Mouse (Mus musculus) limb, embryonic 15.5 days (tissue): ENCODE measurements around the gene Naa35. TPM values are rescaled to one million over a fixed set of nuclear protein-coding genes. Genes with fewer than 3 reads are reported as not detected.
"Not testable (repeated sequence)": the region's sequence is repeated elsewhere in the genome, so short reads cannot be mapped to it uniquely, and the experiment has no call there.

Source experiments
- ATAC-seq: fragments of 200-750 bp; cut with Nextera tagmentation; 2 replicates; pipeline ENCODE4 v1.8.0; 2017; ENCODE audit warnings: low read depth, moderate TSS enrichment; ENCODE audit not compliant: insufficient number of reproducible peaks, low FRiP score, low TSS enrichment
- H3K27ac ChIP-seq: fragments of 300-500 bp; sonication (generic); 2 replicates; pipeline ENCODE4 v1.5.1; 2015; ENCODE audit warnings: moderate library complexity, mild to moderate bottlenecking, inconsistent platforms
- H3K27me3 ChIP-seq: fragments of 300-500 bp; sonication (generic); 2 replicates; pipeline ENCODE4 v1.6.1; 2015; ENCODE audit warnings: inconsistent platforms
- H3K36me3 ChIP-seq: fragments of 300-500 bp; sonication (generic); 2 replicates; pipeline ENCODE4 v1.6.1; 2015; ENCODE audit warnings: inconsistent platforms
- H3K4me1 ChIP-seq: fragments of 300-500 bp; sonication (generic); 2 replicates; pipeline ENCODE4 v1.6.1; 2015; ENCODE audit warnings: inconsistent platforms
- H3K4me2 ChIP-seq: fragments of 300-500 bp; sonication (generic); 2 replicates; pipeline ENCODE4 v1.6.1; 2015; ENCODE audit warnings: mild to moderate bottlenecking, inconsistent platforms
- H3K4me3 ChIP-seq: fragments of 300-500 bp; sonication (generic); 2 replicates; pipeline ENCODE4 v1.5.1; 2015; ENCODE audit warnings: mild to moderate bottlenecking, inconsistent platforms
- H3K9ac ChIP-seq: fragments of 300-500 bp; sonication (generic); 2 replicates; pipeline ENCODE4 v1.6.1; 2015; ENCODE audit warnings: inconsistent platforms
- H3K9me3 ChIP-seq: fragments of 300-500 bp; sonication (generic); 2 replicates; pipeline ENCODE4 v1.6.1; 2016; ENCODE audit warnings: inconsistent platforms
- WGBS: fragments of 180-500 bp; shearing (Covaris S2); methylation state at CpG from one replicate; pipeline ENCODE4 v1.1.7; 2015; 5-methylcytosine and 5-hydroxymethylcytosine counted together
- polyA plus RNA-seq: library from polyadenylated mRNA; unstranded; fragments of >200 nt; fragmentation: Nextera tagmentation; extraction: Ambion mirVana; gene quantifications from 2 replicates; pipeline ENCODE4 v1.2.1, GENCODE M21; 2015

Naa35 gene
- polyA plus RNA-seq, 1 experiment from 2014 or later = 80.9 TPM

DNA sequence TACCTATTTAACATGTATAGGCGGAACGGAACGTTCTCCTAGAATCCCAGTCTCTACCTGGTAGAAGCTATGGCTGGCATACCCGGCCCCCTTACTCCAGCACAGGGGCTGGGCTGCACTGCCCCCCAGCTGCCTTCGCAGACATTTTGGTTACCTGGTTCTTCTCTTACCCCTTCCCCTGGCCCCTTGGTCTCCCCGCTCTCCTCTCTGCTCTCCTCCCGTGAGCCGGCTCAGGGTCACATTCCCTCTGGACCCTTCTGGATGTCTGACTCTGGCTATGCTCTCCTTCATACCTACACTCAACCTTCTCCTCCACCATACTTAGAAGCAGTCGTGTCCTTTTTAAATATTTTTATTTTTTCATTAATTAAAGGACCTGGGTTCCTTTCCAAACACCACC is 578 bp upstream of the Naa35 start:
- H3K4me2 ChIP-seq = peak overlapping the region; percentile 89
- ATAC-seq = 0 out of 2 replicates have a peak, but pooled peaks have one; percentile 22
- peaks cover 25% of the 10 kb centered on the region for H3K4me1 ChIP-seq
- H3K36me3 ChIP-seq = peaks cover 23% of the 10 kb centered on the region
- peak overlapping the region; percentile 73 for H3K27ac ChIP-seq
- WGBS = 2% methylated on average over 9 of the region's 9 CpGs
- H3K4me3 ChIP-seq = peak overlapping the region; percentile 92
- no peaks in the 10 kb centered on the region for H3K27me3 ChIP-seq
- H3K9me3 ChIP-seq = no peaks in the 10 kb centered on the region
- peak overlapping the region; percentile 44 for H3K9ac ChIP-seq

- H3K9ac ChIP-seq = peak overlapping the region; percentile 87
- under 1% methylated on average over 27 of the region's 28 CpGs for WGBS
- peaks cover 33% of the 10 kb centered on the region for H3K36me3 ChIP-seq
- no peaks in the 10 kb centered on the region for H3K27me3 ChIP-seq
- H3K4me2 ChIP-seq = peak overlapping the region; percentile 89
- H3K9me3 ChIP-seq = no peaks in the 10 kb centered on the region
- H3K4me1 ChIP-seq = peaks cover 25% of the 10 kb centered on the region
- H3K4me3 ChIP-seq = peak overlapping the region; percentile 92
- H3K27ac ChIP-seq = peak overlapping the region; percentile 78
- ATAC-seq = no peak
Observed at GRCm38 (mm10) chr13:59585648-59586005, 568 bp downstream of the Naa35 start.

GRCm38 (mm10) chr13:59587201-59587600 is 2.1 kb downstream of the Naa35 start:
- peaks cover 25% of the 10 kb centered on the region for H3K4me1 ChIP-seq
- H3K9me3 ChIP-seq = no peaks in the 10 kb centered on the region
- H3K27me3 ChIP-seq = no peaks in the 10 kb centered on the region
- ATAC-seq = no peak
- whole genome bisulfite sequencing = 94% methylated on average over 2 of the region's 2 CpGs
- H3K4me3 ChIP-seq = no peak overlapping the region
- peaks cover 48% of the 10 kb centered on the region for H3K36me3 ChIP-seq
- H3K4me2 ChIP-seq = no peak overlapping the region
- no peak overlapping the region for H3K9ac ChIP-seq
- no peak overlapping the region for H3K27ac ChIP-seq

DNA sequence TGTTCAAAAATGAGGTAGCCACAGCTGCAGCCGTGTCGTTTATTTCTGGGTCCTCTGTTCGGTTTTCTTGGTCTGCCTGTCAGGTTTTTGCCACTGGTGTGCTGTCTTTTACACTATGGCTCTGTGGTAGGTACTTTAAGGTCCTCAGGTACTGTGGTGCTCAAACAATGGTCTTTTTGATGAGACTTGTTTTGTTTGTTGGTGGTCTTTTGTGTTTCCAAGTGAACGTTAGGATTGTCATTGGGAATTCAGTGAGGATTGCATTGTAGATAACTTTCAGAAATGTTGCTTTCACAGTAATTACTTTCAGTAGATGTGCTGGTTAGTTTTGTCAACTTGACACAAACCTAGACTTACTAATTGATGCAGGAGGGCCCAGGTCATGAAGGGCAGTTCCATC is 4.6 kb downstream of the Naa35 start:
- H3K9me3 ChIP-seq = no peaks in the 10 kb centered on the region
- no peak overlapping the region for H3K4me2 ChIP-seq
- 90% methylated on average over 4 of the region's 4 CpGs for WGBS
- H3K9ac ChIP-seq = no peak overlapping the region
- H3K4me1 ChIP-seq = peaks cover 21% of the 10 kb centered on the region
- H3K27me3 ChIP-seq = no peaks in the 10 kb centered on the region
- H3K4me3 ChIP-seq = no peak overlapping the region
- ATAC-seq = no peak
- H3K27ac ChIP-seq = no peak overlapping the region
- peaks cover 70% of the 10 kb centered on the region for H3K36me3 ChIP-seq

DNA sequence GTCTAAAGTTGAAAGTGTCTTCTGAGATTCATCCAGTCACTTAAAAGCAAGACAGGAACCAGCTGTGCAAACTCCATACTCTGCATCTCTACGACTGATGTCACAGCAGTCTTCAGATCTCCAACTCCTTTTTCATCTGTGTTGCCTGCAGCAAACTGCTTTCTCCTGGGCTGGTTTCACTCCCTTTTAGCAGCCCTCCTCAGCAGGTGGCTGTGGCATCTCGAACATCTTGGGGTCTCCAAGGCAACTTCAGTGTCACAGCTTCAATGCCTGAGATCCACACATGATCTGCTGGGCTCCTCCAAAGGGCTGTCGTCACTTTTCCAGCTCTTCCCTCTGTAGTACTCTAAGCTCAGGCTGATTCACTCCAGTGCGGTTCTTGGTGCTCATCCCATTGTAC is 5.6 kb downstream of the Naa35 start:
- H3K9ac ChIP-seq = no peak overlapping the region
- H3K27me3 ChIP-seq = no peaks in the 10 kb centered on the region
- no peak overlapping the region for H3K4me2 ChIP-seq
- 91% methylated on average over 4 of the region's 4 CpGs for WGBS
- no peak overlapping the region for H3K27ac ChIP-seq
- H3K9me3 ChIP-seq = no peaks in the 10 kb centered on the region
- H3K36me3 ChIP-seq = peaks cover 74% of the 10 kb centered on the region
- no peak overlapping the region for H3K4me3 ChIP-seq
- peaks cover 20% of the 10 kb centered on the region for H3K4me1 ChIP-seq
- no peak for ATAC-seq

- H3K4me1 ChIP-seq, H3K27me3 ChIP-seq, H3K4me2 ChIP-seq, H3K9ac ChIP-seq, ATAC-seq, H3K9me3 ChIP-seq, H3K4me3 ChIP-seq, H3K27ac ChIP-seq: not testable (repeated sequence)
- peaks cover 85% of the 10 kb centered on the region for H3K36me3 ChIP-seq
- WGBS = 93% methylated on average over 3 of the region's 3 CpGs
Observed at GRCm38 (mm10) chr13:59592058-59592457, 7.0 kb downstream of the Naa35 start.

DNA sequence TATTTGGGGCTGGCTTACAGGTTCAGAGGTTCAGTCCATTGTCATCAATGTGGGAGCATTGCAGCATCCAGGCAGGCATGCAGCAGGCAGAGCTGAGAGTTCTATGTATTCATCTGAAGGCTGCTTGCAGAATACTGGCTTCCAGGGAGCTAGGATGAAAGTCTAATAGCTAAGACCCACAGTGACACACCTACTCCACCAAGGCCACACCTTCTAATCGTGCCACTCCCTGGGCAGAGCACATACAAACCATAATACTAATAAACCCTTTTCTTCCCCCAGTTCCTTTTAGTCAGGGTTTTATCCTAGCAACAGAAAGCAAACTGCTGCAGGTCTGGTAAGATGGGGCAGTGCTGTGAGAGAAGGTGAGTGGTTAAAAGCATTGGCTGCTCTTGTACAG is 7.6 kb downstream of the Naa35 start:
- WGBS = 85% methylated on average over 1 of the region's 1 CpGs
- no peak overlapping the region for H3K9ac ChIP-seq
- H3K9me3 ChIP-seq = no peaks in the 10 kb centered on the region
- no peaks in the 10 kb centered on the region for H3K27me3 ChIP-seq
- no peak overlapping the region for H3K4me3 ChIP-seq
- no peak overlapping the region for H3K27ac ChIP-seq
- H3K4me1 ChIP-seq = peaks cover 3% of the 10 kb centered on the region; the same call in 1 of the 2 replicates
- no peak for ATAC-seq
- peaks cover 81% of the 10 kb centered on the region for H3K36me3 ChIP-seq
- H3K4me2 ChIP-seq = no peak overlapping the region

- no peaks in the 10 kb centered on the region for H3K9me3 ChIP-seq
- H3K27ac ChIP-seq = no peak overlapping the region
- no peak for ATAC-seq
- WGBS = 94% methylated on average over 5 of the region's 5 CpGs
- H3K4me3 ChIP-seq = no peak overlapping the region
- H3K27me3 ChIP-seq = no peaks in the 10 kb centered on the region
- H3K4me1 ChIP-seq = no peaks in the 10 kb centered on the region
- no peak overlapping the region for H3K9ac ChIP-seq
- H3K4me2 ChIP-seq = no peak overlapping the region
- peaks cover 70% of the 10 kb centered on the region for H3K36me3 ChIP-seq
Observed at GRCm38 (mm10) chr13:59603096-59603495, 18.0 kb downstream of the Naa35 start.

DNA sequence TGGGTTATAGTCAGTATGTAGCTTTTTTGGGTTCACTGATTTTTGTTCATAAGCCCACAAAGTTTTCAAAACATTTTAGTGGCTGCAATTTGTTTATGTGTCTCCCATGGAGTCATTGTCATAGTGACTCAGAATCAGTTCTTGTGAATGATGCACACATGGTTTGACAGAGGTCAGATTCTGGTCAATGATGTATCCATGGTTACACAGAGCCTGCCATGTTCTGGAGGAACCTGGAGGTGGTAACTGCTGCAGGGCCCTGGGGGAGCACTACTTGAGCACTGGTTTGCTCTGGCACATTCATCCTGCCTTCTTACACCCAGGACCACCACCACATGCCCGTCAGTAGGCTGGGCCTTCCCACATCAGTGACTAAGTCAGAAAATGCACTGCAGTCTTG is 19.5 kb downstream of the Naa35 start:
- H3K9ac ChIP-seq = no peak overlapping the region
- no peaks in the 10 kb centered on the region for H3K9me3 ChIP-seq
- no peaks in the 10 kb centered on the region for H3K27me3 ChIP-seq
- ATAC-seq = no peak
- H3K27ac ChIP-seq = no peak overlapping the region
- peaks cover 78% of the 10 kb centered on the region for H3K36me3 ChIP-seq
- 87% methylated on average over 1 of the region's 1 CpGs for WGBS
- no peaks in the 10 kb centered on the region for H3K4me1 ChIP-seq
- H3K4me3 ChIP-seq = no peak overlapping the region
- H3K4me2 ChIP-seq = no peak overlapping the region

GRCm38 (mm10) chr13:59605221-59605922 is 20.3 kb downstream of the Naa35 start:
- Histone ChIP-seq H3K4me1 (no peaks in the 10 kb centered on the region), H3K4me2 (no peak overlapping the region), H3K9me3 (no peaks in the 10 kb centered on the region), H3K4me3 (no peak overlapping the region), H3K36me3 (peaks cover 79% of the 10 kb centered on the region), H3K9ac (no peak overlapping the region), H3K27ac (no peak overlapping the region), H3K27me3 (no peaks in the 10 kb centered on the region)
- WGBS = 86% methylated on average over 10 of the region's 10 CpGs
- no peak for ATAC-seq

DNA sequence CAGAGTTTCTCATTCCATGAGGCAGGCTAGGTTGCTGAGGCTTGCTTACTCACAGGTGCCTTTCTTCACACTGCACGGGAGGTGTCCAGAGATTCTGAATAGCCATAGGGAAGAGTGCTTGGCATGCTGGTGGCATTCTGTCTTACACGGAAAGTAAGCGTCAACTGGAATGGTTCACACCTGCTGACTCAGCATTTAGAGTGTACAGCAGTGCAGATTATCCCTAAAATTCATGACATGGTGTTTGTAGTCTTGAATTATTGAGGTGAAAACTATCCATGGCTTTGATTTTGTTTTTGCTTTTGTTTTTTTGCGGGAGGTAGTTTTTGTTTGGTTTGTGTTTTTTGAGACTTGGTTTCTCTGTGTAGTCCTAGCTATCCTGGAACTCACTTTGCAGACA is 24.8 kb downstream of the Naa35 start:
- Histone ChIP-seq H3K4me3 (no peak overlapping the region), H3K36me3 (peaks cover 80% of the 10 kb centered on the region)
- ATAC-seq = no peak

GRCm38 (mm10) chr13:59610437-59610836 is 25.4 kb downstream of the Naa35 start:
- Histone ChIP-seq H3K4me2 (no peak overlapping the region), H3K4me1 (no peaks in the 10 kb centered on the region), H3K4me3 (no peak overlapping the region), H3K27me3 (no peaks in the 10 kb centered on the region), H3K27ac (no peak overlapping the region), H3K36me3 (peaks cover 81% of the 10 kb centered on the region), H3K9me3 (no peaks in the 10 kb centered on the region), H3K9ac (no peak overlapping the region)
- 93% methylated on average over 2 of the region's 2 CpGs for WGBS
- ATAC-seq = no peak

More for the DNA sequence above, 24.8 kb downstream of the Naa35 start:
- H3K4me1 ChIP-seq = no peaks in the 10 kb centered on the region
- no peak overlapping the region for H3K9ac ChIP-seq
- 93% methylated on average over 4 of the region's 4 CpGs for WGBS
- H3K27me3 ChIP-seq = no peaks in the 10 kb centered on the region
- no peak overlapping the region for H3K4me2 ChIP-seq
- no peaks in the 10 kb centered on the region for H3K9me3 ChIP-seq
- H3K27ac ChIP-seq = no peak overlapping the region

- no peak for ATAC-seq
Observed at GRCm38 (mm10) chr13:59613868-59614267, 28.8 kb downstream of the Naa35 start.

More at GRCm38 (mm10) chr13:59613868-59614267, 28.8 kb downstream of the Naa35 start:
- no peak overlapping the region for H3K4me3 ChIP-seq
- H3K9ac ChIP-seq = no peak overlapping the region
- H3K4me2 ChIP-seq = no peak overlapping the region
- H3K9me3 ChIP-seq = no peaks in the 10 kb centered on the region
- 79% methylated on average over 4 of the region's 4 CpGs for WGBS
- peaks cover 73% of the 10 kb centered on the region for H3K36me3 ChIP-seq
- H3K27me3 ChIP-seq = no peaks in the 10 kb centered on the region
- no peaks in the 10 kb centered on the region for H3K4me1 ChIP-seq
- no peak overlapping the region for H3K27ac ChIP-seq
